Mouse (Mus musculus): Measurements from ENCODE around the gene Gper1.

Gper1 gene

DNA sequence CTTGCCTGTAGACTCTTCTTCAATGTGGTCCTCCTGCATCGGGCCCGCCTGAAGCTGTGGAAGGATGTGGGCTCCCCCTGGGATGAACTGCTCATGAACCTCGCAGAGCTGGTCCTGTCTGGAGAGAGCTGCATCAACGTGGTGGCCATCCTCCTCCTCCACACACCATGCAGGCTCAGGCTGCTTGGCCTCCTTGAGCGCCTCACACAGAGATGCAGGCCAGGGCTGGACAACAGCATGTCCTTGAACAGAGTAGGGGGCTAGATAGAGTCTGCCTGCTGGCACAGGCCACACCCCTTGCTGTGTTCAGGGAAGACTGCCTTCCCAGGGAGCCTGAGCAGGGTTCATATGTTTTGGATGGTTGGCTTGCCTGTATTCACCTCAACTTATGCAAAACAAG is 8.0 kb upstream of the Gper1 start:
- no peak for DNase-seq

DNA sequence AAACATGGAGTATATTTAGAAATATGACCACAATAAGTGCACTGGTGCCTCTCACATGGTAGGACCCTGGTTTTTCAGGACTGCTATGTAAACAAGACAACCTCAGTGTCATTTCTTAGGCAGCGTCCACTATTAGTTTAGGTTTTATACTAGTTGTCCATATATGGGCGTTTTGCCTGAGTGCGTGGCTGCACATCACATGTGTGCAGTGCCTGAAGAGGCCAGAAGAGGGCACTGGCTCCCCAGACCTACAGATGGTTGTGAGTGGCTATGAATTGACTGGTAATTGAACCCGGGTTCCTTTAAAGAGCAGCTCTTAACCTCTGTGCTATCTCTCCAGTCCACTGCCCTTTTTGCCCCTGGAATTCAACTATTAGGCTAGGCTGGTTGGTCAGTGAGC is 6.0 kb upstream of the Gper1 start:
- no peak for DNase-seq

DNA sequence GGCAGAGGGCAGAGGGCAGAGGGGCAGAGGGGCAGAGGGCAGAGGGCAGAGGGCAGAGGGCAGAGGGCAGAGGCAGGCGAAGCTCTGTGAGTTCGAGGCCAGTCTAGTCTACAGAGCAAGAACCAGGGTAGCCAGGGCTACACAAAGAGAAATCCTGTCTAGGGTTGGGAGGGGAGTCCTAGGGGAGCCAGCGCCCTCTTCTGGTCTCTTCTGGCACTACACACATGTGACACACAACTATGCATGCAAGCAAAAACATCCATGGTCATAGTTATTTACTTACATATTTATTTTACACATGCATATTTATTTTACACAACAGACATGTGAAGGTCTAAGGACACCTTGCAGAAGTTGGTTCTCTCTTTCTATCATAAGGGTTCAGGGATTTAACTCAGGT is 5.5 kb upstream of the Gper1 start:
- no peak for DNase-seq

DNA sequence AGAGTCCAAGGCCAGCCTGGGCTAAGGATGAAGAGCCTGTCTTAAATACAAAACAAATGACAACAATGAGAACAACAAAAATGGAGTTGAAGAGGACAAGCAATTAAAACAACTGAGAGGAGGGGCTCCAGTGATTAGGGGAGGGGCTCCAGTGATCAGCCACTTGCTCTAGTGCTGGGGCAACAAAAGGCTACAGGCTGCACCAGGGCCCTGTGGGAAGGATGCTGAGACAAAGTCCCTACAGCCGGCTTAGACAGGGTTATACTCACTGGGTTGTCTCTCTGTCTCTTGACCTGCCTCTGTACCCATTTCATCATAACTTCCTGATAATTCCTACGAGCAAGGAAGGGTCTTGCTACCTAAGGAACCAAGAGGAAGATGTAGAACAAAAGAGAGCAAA is 4.8 kb upstream of the Gper1 start:
- DNase-seq, result no peak

DNA sequence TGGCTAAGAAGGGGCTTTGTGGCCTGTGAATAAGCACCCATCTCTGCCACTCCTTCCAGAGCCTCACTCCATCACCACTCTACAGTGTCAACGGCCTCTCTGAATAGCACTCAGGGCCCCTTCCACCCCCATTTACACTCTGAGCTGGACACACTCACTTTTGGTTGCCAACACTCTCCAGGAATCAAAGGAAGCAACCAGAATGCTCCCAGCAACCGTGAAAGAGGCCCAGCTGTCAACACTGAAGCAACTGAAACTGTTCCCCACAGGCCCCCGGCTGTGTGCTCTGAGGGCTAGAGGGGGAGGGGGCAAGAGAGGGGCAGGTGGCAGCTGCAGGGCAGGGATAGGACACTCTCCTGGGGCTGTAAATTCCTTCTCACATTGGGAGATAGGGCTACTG is 4.3 kb upstream of the Gper1 start:
- DNase-seq, result no peak

DNA sequence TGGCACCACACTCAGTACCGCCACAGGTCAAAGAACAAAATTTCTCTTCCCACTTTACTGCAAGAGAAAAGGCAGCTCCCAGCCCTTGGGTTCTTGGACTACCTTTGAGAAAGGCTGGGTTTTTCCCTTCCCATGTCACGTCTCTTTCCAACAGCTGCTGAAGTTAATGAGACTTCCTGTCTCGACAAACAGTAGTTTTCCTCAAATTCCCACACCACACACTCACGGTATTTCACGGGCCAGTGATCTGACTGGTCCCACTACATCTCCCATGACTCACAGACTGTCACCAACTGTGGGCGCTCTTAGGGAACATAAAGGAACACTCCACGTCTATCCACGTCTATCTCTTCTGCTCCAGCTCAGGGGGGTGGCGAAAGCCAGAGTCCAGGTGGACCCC is 2.2 kb downstream of the Gper1 start:
- DNase-seq, result no peak

DNA sequence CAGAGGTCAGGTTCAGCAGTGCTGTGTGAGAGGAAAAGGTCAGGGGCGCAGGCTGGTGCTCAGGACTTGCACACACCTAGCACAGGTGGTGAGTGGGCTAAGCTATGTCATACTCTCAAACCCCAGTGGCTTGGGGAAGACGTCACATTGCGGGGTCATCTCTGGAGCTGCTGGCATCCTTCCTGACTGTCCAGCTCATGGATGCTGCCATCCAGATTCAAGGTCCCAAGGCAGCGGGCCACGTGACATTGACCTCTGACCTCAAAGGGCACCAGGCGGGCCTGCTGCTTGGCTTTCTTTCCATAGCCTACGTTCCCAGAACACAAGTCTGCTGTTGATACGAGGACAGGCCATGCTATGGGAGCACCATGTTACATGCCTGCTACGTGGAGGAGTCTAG is 4.0 kb downstream of the Gper1 start:
- DNase-seq, result no peak

DNA sequence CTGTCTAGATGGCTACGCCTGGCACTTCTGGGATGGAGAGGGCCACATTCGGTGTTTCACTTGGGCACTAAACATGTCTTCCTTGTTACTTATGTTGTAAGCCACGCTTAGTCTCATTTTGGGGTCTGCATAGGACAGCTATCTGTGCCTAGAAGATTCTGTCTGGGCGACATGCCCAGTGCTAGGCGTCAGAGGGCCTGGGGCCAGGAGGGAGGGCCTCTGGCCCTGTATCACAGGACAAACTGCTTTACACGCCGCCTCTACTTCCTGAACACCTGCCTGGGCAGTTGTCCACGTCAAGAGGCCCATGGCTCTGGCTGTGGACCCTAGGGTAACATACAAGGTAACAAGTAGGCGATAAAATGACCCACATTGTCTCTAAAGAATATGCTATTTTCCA is 5.0 kb downstream of the Gper1 start:
- DNase-seq, result no peak

DNA sequence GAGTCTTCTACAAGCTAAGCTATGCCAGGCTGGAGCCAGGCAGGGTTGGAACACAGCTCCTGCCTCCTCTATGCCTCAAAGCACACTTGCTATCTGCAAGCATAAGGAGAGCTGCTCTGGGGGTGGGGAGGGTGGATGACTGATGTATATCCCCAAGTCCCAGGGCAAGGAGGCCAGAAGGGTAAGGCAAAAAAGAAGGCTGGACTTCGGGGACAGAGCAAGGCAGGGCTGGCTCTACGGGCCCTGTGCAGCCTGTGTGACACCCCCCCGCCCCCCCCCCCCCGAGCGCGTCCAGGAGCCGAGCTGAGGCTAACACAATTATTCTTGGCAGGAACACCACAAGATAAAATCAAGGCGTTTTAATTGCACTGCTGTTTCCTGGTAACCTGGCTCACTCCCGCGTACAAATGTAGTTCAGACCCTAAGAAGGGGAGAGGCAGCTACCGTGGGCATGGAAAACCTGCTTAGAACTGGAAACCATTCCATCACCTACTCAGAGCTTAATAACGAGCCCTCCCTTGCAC is 6.9 kb downstream of the Gper1 start:
- DNase-seq, result no peak

DNA sequence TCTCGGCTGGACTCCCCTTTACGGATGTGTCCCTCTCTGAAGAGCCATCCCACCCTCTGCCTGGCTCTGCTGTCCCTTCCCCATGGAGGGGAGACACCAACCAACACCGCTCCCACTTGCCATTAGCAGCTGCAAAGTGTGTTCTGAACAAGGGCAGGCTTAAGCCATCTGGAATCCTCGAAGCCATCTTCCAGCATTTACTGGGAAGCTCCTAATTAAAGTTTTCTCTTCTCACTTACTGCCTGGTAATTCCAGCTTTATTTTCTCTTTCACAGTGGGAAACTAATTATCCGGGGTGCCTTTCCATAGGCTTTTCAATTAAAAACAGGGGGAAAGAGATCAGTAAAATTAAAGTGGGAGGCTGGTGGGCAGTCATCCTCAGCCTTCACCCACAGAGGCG is 9.4 kb downstream of the Gper1 start:
- no peak for DNase-seq

DNA sequence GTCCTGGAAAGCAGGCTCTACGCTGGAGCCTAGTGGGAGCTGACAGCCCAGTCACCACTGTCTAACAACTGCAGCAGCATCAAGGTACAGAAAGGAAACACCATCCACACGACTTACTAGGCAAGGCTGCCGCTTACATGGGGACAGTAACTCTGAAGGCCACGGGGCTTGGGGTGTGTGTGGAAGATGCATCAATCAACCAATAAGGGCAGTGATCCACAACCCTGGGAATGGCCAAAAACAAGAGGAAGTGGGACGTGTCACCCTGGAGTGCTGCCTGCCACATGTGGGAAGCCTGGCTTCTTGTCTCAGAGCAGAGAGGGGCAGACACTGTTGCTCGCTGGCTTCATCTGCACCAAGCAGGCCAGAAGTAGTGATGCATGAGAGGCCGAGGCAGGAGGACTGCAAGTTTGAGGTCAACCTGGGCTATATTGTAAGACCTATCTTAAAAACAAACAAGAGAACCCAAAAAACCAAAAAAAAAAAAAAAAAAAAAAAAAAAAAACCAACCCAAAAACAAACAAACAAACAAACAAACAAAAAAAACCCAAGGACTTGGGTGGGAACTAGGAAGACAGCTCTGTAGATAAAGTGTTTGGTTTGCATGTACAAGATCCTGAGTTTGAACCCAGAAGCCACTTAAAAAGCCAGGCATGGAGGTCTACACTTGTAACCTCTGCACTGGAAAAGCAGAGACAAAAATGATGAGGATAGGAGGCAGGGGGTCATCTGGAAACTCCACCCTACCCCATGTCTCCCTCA is 10.0 kb downstream of the Gper1 start:
- DNase-seq, result no peak

DNA sequence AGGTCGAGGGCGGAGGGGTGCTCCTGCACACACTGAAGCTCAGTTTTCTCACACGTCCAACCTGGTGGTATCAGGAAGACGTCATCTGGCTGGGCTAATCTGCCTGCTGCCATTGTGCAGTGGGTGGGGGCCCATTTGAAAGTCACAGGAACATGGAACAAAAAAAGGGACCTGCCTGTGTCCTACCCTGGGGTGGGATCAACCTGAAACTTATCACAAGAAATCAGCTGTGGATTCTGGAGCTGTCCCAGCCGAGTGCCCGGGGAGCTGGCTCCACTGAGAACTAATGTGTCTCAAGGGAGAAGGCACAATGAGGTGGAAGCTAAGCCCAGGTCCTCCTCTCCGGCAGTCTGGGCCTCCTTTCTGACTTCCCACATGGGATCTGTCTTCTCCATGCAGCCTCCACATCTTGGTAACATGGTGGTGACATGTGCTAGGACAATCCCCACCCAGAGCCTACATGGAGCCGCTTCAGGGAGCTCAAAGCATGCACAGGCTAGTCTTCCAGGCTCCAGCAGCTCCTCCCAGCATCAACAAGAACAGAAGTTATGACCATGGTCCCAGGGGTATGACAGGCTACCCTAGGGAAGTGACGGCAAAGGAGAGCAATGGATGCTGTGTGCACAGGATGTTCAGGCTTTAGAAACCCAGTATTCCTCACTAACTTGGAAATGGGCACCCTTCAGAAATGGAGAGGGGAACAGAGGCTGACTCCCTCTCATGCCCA is 11.1 kb downstream of the Gper1 start:
- DNase-seq, result no peak

DNA sequence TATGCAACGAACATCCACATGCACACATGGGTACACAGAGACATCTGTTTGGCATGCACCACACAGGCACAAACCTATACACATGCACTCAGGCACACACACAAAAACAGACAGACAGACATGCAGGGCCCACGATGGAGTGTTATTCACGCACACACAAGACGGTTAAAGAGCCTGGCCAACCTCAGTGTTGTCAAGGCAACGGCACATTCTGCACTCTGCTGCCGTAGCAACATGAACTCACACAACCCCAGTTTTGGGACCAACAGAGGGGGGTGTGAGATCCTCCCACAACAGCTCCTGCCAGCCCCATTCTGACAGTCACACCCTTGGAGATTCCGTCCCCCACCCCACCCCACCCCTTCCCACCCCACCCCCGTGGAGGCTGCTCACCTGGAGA is 12.0 kb downstream of the Gper1 start:
- DNase-seq, result no peak

DNA sequence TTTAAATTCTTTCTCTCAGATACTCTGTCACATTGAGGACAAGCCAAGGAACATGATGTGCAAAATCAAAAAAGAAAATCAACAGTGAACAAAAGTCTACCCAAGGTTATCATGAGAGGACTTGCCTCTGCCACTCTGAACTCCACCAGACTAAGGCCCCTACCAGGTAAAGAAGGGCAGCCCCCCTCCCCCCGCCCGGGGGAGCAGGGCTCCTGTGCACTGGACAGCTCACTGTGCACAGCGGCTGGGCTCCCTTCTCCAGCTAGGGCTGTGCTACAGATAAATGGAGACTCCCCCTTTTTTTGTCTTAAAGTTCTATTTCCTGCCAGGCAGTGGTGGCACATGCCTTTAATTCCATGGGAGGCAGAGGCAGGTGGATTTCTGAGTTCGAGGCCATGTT is 14.8 kb downstream of the Gper1 start:
- no peak for DNase-seq

DNA sequence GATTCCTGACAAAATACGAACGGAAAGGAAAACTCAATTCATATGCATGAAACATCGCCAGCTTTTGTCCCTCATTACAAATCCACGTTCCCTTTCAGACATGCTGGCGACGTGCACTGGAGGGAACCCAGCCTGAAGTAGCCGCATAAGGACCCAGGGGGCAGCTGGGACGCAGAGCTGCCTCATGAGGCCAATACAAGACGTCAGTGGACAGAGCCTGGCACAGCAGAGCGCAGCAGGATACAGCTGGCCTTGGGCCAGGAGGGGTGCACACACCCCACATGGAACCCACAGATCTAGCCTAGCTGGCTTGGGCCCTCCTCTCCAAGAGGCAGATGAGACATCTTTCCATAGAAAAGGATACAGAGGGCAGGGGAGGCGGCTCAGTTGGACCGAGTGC is 15.5 kb downstream of the Gper1 start:
- no peak for DNase-seq

DNA sequence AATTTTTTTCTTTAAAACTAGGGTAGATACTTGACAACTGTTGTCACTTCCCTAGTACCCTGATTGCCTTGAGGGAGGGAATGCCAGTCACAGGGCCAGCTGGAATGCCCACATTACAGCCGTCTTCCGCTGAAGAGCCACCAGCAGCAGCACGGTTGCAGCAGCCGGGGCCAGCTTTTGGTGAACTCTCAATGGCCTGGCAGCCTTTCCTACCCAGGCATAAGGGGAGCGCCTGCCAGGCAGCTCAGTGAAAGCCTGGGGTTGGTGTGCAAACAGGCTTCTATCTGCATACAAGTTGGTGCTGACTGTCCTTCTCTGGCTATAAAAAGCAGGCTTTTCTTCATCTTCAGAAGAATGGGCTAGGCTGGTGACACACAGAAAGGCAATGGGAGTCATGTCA is 17.5 kb downstream of the Gper1 start:
- DNase-seq, result no peak

DNA sequence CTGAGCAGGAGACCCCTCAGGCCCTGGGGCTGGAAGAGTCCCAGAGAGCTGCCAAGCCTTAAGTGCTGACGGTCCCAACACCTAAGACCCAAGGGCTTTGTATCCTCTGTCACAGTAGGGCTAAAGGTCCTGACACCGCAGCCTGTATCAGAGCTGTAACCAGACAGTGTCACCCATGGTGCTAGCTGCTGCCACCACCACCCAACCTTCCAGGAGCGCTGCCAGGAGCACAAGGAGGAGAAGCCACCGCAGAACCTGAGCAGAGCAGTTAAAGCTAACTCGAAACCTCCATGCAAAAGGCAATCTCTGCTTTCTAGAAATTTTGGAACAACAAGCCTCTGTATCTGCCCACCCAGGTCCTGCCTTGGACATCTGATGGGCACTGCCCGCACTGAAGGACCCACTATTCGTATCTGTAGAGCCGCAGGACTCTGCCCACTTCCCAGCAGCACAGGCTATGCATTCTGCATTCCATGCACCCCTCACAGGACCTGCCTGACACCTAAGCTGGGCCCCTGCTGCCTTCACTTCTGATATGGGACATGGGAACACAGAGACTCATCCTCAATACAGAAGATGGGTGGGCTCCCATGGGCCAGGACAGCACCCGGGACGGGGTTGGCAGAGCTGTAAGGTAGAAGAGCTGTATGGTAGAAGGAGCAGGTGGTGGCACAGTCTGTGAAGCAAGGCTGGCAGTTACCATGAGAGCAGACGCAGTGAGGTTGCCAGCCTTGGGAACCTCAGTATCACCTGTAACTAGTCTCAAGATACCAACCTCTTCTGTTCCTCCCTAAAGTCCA is 18.2 kb downstream of the Gper1 start:
- DNase-seq, result peak; percentile 38

DNA sequence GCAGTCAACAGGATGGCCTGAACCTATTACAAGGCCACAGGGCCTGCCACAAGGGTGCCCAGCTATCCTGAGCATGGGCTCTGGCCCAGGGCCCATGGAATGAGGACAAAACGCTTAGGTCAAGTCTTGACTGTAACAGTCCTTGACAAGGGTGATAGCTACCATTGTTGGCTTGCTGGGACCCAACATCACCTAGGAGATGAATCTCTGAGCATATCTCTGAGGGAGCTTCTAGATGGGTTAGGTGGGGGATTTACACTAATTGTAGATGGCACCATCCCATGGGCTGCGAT is 18.7 kb downstream of the Gper1 start:
- no peak for DNase-seq

DNA sequence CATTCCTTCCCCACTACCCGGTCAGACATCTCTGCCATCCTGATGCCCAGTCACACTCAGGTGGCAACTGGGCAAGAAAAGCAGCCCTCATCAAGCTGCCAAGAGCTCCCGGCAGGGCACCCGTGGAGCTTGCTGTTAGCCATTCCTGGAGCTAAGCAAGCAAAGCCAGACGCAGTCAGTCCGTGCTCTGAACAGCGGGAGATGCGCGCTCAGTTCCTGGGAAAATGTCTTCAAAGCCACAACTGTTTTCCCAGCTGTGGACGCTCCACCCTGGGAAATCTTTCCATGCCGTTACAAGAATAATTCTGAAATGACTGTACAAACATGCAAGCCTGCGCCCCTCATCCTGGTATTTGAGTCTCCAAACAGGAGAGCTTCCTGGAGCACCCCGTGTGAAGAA is 19.5 kb downstream of the Gper1 start:
- no peak for DNase-seq

DNA sequence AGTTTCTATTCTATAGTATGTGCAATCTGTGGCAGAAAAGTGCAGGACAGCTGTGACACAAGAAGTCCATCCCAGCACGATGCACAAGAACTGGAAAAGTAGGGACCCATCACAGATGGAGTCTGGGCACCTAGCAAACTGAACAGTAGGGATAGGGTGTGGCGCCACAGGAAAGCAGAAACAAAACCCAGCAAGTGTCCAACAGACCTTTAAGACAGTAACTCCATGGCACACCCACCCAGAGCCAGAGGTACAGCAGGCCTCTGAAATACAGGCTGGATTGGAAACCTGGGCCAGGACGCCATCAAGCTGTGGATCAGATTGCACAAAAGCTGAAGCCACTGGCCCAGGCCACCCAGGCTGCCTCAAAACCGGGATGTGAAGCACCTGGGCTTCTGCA is 20.0 kb downstream of the Gper1 start:
- DNase-seq, result no peak

DNA sequence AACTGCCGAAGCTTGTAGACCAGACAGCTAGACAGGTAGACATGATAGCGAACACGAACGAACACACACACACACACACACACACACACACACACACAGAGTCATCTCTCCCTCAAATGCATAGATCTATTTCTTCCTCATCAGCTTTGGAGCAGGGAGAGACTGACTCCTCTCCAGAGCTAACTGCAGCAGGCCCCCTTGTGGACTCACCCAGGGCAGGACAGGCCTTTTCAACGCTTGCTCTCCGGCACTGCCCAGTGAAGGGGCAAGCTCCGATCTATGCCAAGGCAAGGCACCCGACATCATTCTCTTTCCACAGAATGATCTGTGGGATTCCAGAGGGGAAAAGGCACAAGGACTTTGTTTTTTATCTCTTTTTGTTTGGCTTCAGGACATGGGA is 22.3 kb downstream of the Gper1 start:
- no peak for DNase-seq

DNA sequence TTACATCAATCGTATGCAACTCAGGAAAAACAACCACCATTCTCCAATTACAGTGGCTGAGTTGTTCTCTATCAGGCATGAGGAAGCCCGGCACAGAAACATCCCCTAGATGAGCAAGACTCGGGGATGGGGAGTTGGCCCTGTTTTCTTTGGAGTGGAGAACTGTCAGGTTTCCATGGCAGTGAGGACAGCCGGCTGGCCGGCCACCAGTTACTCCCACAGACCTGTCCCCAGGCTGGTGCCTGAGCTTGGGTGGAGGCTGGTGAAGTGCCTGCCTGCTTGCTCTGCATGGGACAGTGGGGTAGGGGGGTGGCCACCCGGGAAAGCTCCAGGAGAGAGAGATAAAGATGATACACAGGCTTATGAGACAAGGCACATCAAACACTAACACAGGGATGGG is 25.1 kb downstream of the Gper1 start:
- DNase-seq, result no peak

DNA sequence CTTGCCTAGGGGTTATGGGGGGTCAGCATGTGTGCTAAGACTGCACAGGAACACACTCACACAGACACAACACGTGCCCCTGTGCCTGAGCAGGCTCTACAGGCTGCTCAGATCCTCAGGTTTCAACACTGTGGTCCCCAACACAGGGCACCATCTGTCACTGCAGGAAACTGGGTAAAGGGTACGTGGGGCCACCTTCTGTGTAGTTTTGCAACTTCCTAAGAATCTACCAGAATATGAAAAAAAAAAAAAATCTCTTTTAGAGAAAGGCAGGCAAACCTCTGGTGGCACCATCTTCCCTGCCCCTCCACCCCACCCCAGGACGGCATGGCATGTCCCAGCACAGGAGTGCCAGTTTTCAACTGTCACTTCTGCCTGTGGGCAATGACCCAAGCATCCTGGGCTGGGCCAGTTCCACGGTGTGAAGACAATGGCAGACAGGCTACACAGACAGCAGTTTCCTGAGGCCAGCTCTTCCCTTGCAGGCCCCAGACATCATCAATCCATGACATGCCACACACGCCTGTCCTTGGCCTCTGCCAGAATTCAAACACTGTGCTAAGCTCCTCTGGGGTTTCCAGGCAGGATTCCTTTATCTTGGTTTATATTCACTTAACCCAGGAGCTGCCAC is 26.3 kb downstream of the Gper1 start:
- peak; percentile 34 for DNase-seq

DNA sequence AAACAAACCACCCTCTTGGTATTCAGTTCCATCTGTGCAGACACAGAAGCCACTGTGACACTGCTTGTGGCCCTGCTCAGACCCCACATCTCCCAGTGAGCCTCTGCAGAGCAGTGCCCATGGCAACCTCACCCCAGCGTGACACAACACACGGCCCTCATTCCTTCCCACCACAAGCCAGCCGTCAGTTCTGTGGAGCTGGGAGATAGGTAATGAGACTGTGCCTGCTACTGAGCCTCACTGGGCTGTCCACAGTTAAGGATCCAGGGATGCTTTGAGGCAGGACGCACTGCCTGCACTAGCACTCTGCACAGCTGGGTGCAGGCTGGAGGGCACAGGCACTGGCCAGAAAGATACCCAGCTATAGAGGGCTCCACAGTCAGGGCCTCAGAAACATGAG is 27.0 kb downstream of the Gper1 start:
- DNase-seq, result no peak
